Mouse (Mus musculus) right cerebral cortex, postnatal 10 days (tissue): ENCODE results near the gene Cd4.

Experiments used
- DNase-seq, 2 experiments: peaks; one replicate each; pipeline ENCODE4 v3.0.0; 2021; ENCODE audit warnings: low spot score in 2 of 2

Cd4 gene

DNA sequence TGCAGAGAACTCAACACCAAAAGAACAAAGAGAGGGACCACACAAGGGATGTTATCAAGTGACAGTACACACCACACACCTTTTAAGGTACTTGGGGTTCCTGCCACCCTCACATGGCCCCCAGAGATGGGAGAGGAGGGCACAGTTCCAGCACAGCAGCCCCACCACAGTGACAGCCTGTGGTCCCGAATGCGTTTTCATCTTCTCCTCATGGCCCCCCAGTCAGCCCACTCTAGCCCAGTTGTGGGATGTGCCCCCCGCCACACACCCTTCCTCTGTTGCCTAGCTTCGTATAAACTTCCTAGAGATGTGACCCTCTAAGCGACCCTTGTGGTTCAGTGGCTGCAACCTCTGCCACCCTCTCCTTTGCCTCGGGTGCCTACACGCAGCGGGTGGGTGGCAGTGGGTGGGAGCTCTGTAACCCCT is 2.1 kb downstream of the Cd4 start:
- no peak for DNase-seq

DNA sequence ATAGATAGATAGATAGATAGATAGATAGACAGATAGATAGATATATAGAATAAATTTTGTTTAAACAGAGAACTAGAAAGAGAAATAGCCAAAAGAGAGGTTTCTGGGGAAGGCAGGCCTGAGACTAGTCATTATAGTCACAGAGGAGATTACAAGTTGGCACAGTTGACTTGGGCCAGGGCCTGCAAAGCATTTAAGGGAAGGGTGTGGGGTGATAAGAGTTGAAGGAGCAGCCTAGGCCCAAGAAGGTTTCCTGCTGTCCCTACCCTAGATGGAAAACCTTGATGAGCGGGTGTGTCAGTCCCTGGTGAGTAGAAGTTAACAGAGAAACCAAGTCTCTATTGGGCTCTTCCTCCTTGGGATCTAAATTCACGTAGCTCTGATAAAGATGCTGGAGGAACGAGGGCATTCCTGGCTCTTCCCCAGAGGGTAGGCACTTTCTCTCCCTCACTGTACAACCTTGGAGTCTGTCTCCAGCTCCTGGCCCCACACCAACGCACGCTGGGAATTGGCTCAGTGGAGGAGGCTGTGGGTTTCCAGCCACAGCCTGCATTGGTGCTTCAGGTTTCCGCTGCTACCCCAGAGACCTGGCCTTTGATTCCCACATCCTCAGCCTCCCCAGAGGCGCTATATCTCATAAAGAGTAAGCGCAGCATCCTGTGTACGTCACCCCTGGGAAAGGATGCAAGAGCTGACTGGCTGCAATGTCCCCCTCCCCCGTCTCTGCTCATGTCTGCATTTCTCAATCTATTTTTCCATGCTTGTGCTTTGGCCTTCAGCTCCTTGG is 3.1 kb downstream of the Cd4 start:
- DNase-seq, result no peak

DNA sequence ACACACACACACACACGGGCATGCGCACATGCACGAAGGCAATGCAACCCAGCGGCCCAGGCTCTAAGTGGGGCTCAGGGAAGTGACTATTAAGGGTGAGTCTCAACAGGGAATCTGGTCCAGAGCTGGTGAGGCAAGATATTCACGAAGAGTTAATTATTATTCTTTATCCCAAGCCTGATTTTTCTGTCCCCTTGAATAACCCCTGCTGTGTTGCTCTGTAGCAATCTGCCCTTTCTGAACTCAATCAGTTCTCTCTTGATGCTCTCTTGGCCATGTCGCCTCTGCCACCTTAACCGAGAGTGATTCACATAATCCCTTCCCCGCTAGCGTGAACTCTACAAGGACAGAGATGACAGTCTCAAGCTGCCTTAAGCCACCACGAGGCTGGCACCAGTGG is 4.7 kb downstream of the Cd4 start:
- DNase-seq, result no peak

DNA sequence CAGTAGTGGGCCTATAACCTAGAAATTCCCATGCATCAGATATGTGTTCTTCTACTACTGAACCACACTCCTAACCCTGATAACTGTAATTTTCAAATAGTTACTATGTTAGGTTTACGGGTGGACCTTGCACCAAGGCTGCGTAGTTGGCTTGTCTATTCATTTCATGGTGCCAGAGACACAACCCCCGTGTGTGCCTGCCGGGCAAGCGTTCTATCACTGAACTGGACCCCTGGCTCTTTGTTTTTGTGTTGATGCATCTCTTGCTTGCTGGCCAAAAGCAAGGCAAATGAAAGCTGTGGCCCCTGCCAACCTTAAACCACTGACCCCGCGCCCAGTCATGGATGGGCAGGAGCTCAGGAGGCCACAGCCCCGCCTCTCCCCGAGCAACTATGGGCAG is 6.2 kb downstream of the Cd4 start:
- no peak for DNase-seq

DNA sequence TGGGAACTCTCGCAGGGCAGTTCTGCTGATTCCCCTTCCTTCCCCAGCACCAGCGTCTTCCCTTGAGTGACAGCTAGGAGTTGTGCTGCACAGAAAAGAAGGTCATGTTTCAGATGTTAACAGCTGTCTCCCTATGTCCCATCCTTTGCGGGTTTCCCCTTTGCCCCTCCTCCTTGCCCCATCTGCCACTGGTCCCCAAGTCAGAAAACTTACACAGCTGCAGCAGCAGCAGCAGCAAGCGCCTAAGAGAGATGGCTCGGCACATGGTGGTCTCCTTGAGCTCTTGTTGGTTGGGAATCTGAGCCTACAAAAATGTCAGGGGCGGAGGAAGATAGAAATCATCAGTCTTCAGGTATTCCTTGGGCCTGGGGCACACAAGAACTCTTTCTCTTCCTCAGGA is 8.6 kb downstream of the Cd4 start:
- no peak for DNase-seq

DNA sequence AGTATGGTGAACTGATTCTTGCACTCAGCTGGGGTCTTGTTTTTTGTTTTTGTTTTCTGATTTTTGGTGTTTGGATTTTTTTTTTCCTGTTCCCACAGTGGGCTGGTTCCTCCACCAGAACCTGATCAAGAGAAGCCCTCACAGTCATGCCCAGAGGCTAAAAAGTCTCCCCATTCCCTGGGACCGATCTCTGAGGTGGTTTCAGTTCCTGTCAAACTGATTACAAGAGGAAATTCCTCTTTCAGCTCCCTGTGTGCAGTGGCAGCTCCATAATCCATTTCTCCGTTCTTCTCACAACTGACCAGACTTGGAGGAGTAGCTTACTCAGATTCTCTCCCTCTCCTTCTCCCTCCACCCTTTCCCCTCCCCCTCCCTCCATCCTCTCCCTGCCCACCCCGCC is 13.7 kb downstream of the Cd4 start:
- DNase-seq, result no peak

DNA sequence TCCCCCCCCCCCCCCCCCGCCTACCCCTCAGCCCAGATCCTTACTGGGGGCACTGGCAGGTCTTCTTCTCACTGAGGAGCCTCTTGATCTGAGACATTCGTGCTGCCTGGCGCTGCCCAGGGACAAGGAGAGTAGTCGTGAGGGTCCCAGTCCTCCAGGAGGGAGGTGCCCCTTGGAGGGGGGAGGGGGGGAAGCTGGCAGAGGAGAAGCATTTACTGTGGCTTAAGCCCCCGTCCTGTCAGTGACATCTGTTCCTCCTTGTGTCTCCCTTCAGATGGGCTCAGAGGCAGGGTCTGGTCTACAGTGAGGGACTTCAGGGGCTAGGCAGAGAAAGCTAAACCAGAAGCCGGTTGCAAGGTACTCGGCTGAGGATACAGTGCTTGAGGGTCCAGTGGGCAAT is 21.5 kb downstream of the Cd4 start:
- DNase-seq, result no peak

DNA sequence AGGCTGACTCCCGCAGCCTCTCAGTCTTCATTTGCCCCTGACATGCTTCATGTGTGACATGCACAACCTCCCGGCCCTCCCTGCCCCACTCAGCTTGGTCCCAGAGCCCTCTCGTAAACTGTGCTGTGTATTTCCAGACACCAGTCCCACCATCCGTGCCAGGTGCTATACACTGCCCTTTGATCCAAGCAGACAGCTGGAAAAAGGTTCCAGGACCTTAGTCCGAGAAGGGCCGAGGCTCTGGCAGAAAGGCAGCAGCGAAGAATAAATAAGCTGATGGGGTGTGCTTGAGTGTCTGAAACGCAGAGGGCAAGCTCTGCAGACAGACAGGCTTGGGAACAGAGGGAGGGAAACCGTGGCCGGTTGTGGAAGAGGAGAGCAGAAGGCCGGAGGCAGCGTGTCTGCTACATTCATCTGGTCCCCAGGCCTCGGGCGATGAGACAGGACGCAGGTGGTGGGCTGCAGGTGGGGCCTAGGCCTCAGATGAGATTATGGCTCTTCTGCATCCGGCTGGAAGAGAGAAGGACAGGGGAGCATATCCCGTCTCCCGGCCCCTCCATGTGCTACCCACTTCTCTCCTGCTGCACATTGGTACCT is 22.2 kb downstream of the Cd4 start:
- peak in 1 of 2 experiments; percentile 35 for DNase-seq

DNA sequence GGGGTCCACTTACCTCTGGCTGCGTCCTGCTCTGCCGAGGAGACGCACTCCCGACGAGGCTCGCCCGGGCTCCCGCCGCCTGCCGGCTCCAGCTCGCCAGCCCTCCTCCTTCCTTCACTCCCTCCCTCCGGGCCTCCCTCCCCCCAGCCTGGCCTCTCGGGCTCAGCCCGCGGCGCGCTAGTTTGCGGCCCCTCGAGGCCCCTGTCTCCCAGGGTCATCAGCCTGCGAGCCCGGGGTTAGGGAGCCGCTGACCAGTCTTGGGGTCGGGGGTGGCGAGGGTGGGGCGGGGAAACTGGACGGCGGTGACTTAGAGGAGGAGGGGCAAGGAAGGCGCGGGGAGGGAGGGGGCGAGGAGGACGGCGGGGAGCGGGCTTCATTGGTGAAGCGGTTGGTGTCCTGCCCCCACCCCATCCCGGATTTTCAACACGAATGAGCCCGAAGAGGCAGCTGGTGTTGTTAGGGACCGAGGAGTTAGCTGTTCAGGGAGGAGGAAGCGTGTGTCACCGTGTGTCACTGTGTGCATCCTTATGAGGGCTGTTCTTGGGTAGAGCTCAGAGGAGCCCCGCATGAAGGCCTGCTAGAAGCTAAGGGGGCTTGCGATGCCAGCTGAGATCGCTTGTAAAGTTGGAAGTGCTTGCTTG is 24.2 kb downstream of the Cd4 start, which contains the start of gene Gpr162:
TSS of gene Gpr162 (minus strand) at position 326 of the 641 bp plus-strand sequence.
- peak; percentile 87 to 92 for DNase-seq

DNA sequence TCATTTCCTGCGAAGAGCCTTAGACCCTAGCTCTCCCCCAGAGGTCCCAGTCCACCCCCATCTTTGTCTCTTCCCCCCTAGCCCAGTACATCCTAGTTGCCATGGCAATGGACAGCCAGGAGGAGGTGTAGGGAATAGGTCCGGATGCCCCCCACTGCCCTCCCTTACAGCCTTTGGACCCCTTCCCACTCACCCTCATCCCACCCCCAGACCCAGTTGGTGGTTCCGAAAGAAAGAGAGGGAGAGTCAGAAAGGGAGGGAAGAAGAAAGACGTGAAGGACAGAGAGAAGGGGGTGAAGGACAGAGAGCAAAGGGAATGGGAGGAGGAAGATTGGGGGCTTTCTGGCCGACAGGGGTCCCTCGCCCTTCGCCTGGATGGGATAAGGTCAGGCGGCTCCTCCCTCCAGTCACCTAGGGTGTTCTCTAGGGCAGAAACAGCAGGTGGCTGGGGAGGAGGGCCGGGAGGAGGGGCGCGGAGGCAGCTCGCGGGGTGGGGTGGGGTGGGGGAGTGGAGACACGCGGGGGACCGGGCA is 24.8 kb downstream of the Cd4 start:
- peak in 1 of 2 experiments; percentile 62 for DNase-seq

DNA sequence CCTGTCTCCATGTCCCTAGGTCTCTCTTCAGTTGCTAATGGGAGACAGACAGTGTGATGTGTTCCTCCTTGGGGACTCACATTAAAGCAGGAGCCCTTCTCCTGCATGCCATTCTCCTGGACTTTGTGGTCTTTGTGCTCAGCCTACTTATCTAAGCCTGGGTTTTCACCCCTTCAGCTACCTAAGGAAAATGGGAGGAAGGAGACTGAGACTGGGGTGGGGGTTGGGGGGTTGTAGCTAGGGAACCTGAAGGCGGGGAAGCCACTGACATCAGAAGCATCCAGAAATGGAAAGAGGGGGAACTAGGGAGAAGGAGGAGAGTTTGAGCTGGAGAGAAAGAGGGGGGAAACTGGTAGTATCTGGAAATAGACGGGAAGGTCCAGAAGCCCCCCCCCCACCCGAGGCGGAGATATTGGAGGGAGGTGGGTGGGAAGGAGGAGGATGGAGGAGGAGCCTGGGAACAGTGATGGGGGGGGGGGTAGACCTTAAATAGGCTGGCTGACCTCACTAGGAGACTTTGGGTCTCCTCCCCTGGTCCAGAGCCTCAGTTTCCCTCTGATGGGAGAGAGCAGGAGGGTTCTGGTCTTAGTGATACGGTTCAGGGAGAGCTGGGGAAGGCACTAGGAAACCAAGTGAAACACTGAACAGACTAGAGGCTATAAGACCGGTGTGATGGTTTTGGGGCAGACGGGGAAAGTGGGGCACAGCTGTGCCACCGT is 25.5 kb downstream of the Cd4 start:
- DNase-seq, result peak; percentile 64 to 74

DNA sequence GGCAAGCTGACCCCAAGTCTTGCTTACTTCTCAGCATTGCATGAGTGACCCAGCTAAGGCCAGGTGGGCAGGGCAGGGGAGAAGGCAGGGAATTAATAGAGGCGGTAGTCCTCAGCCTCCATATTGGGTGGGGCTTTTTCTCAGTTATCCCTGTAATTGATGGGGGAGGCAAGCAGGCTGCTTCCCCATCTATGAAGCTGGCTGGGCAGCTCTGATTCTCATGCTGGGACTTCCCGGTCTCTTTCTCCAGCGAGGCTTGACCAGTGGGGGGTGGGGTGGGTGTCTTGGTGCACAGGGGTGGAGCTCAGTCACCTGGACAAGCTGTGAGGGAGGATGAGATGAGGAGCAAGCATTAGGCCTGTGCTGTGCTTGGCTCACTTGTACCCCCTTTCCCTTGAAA is 26.2 kb downstream of the Cd4 start:
- DNase-seq, result peak in 1 of 2 experiments; percentile 46

DNA sequence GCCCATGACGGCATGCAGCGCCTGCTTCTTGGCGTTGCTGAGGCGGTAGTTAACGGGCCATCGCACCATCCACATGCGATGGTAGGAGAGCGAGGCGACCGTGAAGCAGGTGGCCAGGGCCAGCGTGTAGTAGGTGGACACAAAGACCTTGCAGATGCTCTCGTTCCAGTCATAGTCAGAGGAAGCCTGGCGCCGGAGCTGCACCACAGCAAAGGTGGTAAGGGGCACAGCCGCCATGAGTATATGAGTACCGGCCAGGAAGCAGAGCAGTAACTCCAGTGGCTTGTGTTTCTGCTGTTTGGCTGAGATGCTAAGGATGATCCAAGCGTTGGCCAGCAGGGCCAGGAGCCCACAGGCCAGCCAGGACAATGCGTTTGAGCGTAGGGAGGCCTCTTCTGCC is 26.8 kb downstream of the Cd4 start:
- peak in 1 of 2 experiments; percentile 56 for DNase-seq

DNA sequence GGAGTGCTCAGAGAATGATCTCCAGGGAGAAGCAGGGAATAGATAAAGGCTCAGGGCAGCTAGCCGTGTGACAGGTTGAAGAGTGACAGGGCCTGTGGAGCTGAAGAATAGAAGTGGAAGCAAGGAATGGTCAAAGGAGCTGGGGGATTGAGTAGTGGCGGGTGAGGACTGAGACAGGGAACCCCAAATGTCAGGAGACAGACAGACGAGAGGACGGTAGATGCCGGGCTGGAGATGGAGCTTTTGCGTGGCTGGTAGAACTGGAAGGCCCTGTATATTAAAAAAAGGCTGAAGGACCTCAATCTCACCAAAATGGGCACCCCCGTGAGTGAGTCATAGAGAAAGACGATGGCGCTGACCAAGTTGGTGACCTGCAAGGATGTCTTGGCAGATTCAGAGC is 27.5 kb downstream of the Cd4 start:
- peak in 1 of 2 experiments; percentile 54 for DNase-seq

DNA sequence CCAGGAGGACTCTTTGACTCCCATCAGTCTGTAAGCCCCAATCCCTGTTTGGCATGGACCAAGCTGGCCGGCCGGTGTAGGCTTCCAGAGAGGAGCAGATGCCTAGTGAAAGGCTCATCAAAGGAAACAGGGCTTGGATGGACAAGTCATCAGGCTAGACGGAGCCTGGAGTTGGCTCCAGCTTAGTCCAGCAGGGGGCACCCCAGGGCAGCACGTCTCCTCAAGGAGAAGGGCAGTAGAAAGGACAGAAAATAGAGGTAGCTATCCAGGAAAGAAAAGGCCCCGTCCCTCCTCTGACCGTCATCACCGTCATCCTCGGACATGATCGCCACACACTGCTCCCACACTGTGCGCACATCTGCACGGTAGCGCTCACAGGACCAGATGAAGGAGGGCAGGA is 28.3 kb downstream of the Cd4 start:
- peak; percentile 88 to 91 for DNase-seq

DNA sequence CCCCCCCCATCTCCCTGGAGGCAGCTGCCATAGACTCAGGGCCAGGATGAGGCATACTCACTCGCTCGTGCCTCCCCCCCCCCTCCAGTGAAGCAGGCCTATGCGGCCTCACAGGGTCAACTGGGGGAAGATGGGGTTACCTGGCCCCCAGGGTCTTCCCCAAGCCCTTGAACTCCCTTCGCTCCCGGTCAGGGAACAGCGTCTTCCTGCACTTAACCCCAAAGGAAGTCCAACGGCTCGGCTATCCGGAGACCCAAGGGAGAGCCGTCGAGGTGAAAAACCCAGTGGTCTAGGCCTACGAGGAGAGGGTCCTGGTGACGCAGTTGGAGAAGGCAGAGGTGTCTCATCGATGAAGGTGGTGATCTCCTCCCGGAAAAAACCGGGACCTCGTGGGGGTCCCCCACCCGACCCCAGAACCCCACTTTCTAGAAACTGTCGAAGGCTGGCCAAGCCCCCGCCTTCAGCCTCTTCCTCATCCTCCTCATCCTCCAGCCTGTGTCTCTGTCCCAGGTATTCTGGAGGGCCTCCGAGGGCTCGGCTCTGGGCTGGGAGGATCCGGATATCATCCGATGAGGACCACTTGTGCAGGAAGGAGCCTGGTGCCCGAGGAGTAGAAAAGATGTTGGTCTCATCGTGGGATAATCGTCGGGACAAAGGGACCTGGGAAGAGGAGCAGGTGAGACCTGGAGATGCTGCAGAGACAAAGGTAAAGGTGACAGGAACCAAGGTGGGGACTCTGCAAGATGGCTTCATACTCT is 29.3 kb downstream of the Cd4 start:
- DNase-seq, result peak; percentile 25 to 53

DNA sequence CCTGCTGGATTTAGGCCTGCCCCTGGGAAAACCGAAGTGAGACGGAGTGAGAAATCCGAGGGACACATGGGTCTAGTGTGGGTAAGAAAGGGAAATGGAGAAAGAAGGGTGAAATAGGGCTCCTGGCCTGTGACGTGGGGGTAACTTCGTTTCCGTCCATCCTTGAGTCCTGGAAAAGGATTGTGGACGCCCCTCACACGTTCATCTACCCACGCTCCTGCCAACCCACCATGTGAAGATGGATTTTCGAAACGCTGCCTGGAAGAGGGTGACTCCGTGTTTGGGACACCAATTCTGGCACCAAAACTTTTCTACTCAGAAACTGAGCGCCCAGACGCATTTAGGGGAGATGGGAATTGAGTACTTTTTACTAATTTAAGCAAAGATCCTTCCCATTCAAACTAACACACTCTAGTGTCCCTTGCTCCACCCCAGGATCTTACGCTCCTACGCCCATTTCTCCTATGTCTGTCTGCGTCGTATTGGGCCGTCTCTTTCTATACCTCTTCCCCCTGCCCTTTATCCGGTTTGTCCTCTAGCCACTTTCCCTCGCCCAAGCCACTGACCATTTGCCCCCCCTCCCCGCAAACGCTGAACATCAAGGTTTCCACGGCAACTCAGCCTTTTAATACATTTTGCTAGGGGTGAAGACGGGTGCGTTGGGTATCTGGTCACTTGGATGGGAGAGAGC is 30.0 kb downstream of the Cd4 start:
- peak; percentile 38 to 40 for DNase-seq

DNA sequence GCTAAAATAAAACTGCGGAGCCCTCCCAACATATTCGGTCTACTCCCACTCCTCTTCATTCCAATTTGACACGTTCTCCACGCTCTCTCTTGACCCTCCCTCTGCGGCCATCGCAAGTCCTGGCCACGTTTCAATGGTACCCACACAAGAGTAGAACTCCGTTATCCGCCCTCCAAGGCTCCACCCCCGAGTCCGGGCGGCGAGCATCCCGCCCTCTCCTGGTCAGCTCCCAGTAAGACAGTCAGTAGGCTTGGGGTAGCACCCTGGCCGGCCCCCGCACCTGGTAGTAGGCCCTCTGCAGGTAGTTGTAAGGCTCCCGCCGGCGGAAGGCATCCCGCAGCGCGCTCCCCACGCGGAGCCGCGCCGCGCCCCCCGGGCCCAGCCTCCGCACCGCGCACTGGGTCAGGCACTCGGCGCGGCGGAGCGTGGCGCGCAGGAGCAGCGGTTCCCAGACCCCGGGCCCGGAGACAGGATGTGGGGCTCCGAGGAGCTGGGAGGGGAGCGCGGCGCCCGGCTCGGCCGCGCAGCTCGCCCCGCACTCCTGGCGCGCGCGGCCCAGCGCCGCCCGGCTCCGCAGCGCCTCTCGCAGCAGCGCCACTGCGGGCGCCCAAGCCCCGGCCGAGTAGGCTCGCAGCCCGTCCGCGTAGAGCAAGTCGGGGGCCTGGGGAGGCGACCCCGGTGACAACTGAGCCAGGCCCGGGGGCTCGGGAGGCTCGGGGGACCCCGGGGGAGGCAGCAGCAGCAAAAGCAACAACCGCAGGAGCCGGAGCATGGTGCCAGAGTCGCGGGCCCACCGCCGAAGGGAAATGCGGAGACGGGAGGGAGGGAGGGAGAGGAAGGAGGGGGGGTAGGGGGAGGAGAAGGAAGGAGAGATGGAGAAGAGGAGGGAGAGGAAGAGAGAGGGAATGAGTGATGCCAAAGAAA is 30.8 kb downstream of the Cd4 start, which contains the start of gene P3h3:
TSS of gene P3h3 (minus strand) at position 837 of the 924 bp plus-strand sequence.
- DNase-seq, result peak; percentile 92 to 93

DNA sequence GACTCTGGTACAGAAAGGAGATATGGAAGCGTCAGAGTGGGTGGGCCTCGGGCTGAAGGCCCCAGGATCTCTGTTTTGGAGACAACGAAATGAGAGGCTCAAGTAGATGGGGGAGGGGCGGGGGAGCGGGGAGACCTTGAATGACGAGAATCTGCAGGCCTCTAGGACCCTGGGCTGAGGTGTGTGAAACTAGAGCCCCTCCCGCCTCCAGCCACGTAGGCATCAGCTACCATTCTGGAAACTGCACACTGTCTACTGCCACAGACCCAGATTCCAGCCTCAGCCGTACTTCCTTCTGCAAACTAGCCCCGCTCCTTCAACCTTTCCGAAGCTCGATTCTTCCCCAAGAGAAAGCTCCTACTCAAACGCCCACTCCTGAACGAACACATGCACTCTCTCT is 31.7 kb downstream of the Cd4 start:
- peak; percentile 78 to 88 for DNase-seq
